Mouse (Mus musculus) heart, adult 8-10 months (tissue): ENCODE results near the gene Sdc3. TPM values are rescaled to one million over a fixed set of nuclear protein-coding genes. Genes with fewer than 3 reads are reported as not detected.

Source experiments
- DNase-seq: peaks from one replicate; pipeline ENCODE4 v3.0.0; 2022; ENCODE audit warnings: low spot score
- total RNA-seq, 4 experiments: library from RNA; stranded (reverse); gene quantifications; 2 replicates each; pipeline ENCODE4 v1.2.4; 2022

The Sdc3 gene
- total RNA-seq, 4 experiments from 2014 or later, result 24.2 to 48.6 (median 39.2) TPM

DNA sequence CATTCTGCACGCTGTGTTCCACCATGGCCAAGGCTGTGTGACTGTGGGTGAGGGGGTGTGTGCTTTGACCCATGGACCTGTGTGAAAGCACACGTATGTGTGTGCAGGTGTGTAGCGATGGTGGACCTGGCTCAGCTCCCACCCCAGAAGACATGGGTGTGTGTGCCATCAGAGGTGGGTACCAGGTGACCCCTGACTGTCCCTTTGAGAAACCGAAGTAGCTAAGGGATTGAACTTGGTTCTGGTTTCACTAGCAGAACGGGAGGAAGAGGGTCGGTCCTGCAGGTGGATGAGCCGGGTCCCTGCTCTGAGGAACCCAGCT is 804 bp downstream of the Sdc3 start:
- DNase-seq, result no peak

DNA sequence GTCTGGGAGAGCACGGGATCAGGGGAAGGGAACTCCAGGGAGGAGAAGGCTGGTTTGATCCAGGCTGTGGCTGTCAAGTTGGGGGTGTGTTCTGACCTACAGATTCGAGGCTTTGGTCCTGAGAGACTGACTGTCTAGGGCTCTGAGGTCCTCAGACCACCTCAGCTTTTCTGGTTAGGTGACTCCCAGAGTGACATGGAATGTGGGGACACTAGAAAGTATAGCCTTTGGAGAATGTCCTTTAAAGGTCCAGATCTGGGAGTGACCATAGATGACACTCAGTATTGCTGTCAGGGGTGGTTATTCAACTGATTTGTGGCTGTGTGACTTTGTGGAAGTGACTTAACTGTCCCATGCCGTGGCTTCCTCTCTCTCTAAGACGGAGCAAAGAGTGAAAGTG is 2.4 kb downstream of the Sdc3 start:
- DNase-seq, result no peak

DNA sequence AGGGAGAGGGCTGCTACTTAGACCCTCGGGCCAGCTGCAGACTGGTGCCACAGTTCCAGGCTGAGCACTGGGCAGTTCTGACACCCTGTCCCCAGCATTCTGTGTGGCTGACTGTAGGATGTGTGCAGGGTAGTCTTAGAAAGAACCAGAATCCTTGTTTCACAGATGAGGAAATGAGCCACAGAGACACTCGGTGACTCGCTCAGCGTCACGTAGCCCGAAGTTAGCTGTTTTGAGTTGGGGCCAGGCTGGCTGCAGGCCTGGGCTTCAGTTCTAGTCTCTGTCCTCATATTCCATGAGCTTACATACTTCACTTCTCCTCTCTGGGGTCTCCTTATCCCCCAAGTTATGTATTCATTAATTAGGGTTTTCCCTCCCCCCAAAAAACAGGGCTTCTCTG is 3.6 kb downstream of the Sdc3 start:
- no peak for DNase-seq

DNA sequence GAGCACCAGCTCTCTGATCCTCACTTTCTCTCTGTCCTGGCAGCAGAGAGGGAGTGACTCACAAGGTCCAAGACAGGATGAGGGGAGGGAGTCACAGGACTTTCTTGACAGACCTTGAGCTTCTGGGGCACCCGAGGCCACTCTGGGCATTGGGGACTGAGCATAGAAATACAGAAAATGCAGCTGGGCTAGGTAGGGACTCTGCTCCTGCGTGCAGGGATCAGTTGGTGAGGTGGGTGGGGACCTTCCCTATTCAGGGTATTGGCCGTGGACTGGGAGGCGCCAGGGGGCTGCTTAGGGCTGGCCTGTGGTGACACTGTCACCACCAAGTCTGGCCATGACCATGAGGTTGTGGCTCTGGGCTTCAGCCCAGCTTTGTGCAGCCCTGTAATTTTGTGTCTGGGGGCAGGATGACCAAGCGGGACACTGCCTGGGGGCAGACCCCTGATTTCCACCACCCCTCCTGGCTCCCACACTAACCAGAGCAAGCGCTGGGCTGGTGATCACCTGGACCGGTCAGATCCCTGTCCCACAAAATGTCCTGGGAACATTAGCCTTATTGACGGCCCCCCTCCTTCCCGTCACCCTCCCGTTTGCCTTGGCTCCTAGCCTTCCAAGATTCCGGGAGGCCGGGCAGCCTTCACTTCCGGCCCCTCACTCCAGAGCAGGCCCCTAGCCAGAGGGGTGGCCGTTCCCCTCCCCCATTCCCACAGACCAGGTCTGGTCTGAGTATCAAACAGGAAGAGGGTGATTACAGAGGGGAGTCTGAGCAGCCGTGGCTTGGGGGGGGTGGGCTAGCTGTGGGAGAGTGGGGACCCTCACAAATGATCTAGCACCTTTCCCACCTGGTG is 5.1 kb downstream of the Sdc3 start:
- DNase-seq, result peak; percentile 69

DNA sequence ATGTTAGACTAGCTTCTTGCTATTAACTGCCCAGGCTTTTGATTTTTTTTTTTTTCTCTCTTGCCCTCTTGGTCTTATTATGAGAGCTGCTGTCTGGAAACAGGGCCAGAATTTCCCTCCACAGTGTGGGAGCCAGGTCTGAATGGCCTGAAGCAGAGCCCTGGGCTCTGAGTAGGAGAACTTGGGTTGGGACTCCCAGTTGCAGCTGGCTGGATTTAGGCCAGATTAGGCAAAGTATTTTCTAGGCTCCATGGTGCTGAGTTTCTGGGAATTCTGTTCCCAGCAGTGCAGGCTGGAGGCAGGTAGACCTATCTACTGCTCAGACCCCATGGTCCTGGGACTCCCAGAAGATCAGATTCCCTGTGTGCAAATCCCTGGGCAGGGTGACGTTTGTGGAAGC is 6.1 kb downstream of the Sdc3 start:
- no peak for DNase-seq

DNA sequence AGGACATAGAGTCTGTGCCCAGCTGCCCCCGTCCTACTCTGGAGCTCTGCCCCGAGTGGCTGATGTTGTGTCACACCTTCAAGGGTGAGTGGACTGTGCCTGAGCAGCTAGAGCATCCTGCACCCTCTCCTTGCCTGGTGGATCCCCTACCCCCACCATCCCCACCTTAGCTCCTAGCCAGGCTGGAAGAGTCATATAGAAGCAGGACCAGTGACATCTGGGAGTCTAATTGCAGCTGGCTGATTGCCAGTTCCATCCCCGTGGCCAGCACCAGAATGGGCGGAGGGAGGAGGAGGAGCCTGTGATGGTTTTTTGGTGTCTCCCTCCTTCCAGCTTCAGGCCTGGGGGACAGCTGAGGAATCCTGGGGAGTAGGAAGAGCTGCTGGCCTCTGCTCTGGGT is 6.8 kb downstream of the Sdc3 start:
- no peak for DNase-seq

DNA sequence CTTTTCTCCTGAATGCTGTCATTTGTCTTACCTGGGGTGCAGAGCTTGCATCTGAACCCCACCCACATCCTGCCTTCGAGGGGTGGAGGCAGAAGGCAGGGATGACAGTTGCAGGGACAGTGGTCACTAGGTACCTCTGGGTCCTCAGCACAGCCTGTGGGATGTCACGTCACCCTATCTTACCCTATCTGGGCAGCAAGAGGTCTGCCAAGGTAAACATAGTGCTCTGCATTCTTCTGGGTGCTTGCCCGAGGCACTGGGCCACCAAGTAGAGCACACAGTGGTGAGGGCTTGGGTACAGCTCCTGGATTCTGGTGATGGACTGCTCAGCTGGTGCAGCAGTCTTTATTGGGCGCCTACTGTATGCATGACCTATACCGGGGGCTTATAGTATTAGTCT is 7.2 kb downstream of the Sdc3 start:
- no peak for DNase-seq

DNA sequence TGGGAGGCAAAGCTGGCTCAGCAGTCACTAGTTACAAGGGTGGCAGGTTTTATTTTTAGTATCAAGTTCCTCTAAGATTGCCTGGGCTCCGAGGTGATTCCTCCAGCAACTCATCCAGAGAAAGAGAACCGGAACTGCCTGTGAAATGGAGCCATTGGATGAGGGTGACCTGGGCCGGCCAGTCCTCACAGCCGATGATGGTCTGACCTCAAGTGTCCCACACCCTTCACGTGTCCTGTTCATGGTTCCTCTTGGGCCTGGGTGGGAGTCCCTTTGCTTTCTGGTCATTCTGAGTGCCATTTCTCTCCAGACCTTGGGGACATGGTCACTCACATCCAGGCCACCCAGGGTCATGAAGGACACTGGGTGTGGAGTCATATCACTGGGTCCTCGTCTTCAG is 7.8 kb downstream of the Sdc3 start:
- no peak for DNase-seq

- no peak for DNase-seq
These were observed 8.9 kb downstream of the Sdc3 start for GRCm38 (mm10) chr4:130801198-130801597.

DNA sequence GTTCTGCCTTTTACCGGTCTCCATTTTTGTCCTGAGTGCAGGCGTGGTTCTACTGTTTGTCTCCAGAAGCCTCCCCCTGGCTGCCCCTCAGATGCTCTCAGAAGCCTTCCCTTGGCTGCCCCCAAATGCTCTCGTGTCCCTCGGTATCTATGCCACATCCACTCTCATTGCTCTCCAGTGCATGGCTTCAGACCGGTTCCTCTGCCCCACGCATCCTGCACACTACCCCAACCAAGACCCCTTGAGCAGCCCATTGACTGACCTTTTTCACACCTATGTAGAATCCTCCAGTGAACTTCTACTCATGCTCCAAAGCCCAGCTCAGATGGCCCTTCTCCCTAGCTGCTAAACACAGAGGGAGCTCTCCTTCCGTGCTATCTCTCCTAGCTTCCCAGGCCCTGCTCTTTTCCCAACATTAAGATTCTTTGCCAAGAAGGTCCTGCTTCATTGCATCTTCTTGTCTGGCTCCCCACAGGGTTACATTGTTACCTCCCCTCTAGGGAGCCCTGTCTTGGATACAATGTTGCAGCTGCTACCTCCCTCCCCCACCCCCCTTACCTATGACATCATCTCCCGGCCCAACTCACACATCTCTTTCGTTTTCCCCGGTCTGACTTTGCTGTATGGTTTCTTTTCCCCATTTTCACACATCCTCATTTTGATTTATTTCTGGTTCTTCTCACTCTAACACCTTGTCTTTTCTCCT is 9.4 kb downstream of the Sdc3 start:
- DNase-seq, result peak; percentile 58

DNA sequence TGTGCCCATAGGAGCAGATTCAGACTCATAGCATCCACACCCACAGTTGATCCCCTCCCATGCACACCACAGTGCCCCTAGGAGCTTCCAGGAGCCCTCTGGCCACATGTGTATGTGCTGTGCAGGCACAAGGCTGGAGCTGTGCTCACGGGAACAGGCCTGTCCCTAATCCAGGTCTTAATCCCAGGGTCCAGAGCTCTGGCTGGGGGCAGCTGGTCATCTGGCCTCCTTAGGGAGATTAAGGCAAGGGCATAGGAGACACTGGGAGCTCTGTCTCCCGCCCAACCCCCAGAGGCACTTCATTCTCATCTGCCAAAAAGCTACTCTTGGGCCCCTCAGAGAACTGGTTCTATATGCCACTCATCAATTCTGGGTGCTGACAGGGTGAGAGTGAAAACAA is 11.3 kb downstream of the Sdc3 start:
- DNase-seq, result no peak

DNA sequence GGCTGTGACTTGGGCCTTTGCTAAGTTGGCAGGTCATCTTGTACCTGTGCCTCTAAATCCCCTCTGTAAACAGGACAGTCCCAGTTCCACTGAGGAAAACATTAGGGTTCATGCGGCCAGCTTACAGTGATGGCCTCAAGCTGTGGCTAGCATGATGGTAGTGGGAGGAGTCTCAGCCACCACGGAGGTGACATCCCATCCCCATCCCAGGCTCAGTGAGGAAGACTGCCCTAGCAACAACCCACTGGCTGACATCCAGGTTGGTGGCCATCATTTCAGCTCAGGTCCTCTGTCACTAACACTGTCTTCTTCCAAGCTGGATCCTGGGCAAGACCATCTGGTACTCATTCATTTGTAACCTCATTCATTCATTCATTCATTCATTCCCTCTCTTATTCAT is 12.0 kb downstream of the Sdc3 start:
- no peak for DNase-seq

DNA sequence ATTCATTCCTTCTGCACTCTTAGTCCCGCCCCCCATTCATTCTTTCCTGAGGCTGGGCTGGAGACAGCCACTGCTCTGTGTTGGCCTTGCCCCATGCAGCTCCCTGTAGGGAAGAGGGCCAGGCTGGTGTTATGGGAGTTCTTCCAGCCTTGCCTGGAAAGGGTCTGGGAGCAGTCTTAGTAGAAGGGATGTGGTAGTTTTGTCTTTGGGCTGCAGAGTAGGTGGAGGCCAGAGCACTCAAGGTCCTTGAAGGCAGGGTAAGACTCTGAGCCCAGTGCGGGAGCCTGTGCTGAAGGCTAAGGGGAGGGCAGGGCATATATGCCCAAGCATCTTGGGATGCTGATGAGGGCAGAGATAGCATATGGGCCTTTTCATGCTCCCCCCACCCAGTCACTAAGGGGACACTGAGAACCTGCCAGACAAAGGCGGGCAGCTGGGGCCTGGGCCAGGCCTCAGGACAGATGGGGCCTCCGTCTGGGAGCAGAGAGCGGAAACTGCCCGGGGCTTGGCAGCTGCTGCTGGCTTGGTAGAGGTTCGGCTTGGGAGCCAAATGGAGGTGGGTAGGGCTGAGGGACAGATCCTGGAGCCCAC is 12.5 kb downstream of the Sdc3 start:
- no peak for DNase-seq

GRCm38 (mm10) chr4:130805746-130806145 is 13.4 kb downstream of the Sdc3 start:
- DNase-seq, result no peak

DNA sequence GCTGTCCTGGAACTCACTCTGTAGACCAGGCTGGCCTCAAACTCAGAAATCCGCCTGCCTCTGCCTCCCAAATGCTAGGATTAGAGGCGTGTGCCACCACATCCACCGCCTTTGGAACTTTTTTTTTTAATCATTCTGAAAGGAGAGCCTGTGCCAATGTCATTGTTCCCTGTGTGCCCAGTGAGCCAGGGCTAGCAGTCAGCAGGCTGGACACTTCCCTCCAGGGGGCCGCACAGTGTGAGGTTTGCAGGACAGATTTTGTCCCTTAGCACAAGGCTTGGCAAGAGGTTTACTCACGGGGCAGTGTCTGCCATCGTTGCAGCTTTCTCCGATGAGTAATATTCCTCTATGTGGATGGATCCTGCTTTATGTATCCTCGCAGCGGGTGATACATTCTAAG is 14.4 kb downstream of the Sdc3 start:
- no peak for DNase-seq

DNA sequence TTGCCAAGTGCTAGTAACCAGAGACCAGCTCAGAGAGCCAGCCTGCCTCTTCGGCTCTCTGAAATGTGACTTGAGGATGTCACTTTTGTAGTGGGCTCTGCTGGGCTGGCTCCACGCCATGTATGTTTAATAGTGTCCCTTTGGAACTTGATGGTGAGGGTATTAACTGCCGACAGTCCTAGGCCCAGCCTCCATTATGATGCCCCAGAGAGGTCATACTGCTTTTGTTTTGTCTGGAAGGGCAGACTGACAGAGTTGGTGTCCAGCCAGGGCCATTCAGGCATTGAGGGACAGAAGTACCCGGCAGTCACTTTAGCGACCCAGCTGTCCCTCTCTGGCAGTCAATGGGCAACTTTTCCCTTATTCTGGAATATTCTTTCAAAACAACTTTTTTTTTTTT is 17.4 kb downstream of the Sdc3 start:
- no peak for DNase-seq

- no peak for DNase-seq
These were observed 18.5 kb downstream of the Sdc3 start for GRCm38 (mm10) chr4:130810845-130811244.

DNA sequence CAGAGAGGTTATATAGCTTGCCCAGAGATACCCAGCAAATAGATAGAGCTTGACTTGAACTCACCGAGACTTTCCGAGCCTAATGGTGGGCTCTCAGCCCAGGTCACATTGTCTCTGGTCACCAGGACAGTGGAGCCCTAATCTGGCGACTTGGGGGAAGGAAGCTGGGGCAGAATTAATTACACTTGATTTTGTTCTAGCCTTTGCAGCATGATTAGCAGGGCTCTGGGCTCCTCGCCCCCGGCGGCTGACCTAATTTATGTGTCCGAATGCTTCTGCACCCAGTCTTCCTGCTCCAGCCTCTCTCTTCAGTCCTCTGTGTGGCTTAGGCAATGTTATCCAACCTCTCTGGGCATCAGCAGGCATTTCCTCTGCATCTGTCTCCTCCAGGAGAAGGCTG is 19.0 kb downstream of the Sdc3 start:
- DNase-seq, result no peak

DNA sequence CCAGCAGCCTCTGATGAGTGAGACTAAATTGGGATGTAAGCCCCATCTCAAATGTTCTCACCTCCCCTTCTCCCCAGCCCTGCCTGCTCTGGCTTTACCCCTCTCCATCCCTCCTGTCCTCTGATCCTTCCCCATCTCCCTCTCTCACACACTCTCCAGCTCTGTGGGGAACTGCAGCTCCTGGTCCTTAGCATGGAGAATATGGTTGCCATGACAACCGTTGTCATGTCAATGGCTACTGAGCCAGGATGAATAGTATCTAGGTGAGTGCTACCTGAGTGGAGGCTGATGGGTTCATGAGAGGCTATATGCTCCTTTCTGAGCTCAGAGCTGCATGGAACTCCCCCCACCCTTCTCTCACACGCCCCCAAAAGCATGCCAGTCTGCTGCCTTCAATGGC is 21.6 kb downstream of the Sdc3 start:
- DNase-seq, result no peak

DNA sequence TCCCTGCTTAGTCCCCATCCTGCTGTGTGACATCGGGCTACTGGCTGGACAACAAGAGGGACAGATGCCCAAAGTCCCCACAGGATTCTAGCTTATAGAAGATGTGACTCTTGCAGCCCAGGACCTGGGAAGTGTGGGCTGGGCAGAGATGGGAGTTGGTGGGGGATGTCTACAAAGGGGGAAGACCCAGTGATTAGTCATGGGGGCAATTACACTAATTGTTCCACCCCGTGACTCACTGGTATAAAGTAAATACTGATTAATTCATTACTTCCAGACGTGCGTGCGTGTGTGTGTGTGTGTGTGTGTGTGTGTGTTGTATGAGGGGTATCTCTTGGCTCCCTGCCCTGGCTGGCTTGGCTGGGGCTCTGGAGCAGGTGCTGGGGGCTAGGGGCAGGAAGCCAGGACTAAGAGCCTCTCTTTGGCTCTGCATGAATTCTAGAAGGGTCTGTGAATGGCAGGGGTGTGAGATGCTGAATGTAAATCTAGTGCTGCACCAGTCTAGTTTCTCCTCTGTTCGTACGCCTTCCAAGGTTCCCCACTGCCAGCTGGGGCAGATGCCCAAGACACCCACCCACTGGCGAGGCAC is 22.5 kb downstream of the Sdc3 start:
- DNase-seq, result no peak

GRCm38 (mm10) chr4:130815860-130816259 is 23.5 kb downstream of the Sdc3 start:
- DNase-seq, result no peak

DNA sequence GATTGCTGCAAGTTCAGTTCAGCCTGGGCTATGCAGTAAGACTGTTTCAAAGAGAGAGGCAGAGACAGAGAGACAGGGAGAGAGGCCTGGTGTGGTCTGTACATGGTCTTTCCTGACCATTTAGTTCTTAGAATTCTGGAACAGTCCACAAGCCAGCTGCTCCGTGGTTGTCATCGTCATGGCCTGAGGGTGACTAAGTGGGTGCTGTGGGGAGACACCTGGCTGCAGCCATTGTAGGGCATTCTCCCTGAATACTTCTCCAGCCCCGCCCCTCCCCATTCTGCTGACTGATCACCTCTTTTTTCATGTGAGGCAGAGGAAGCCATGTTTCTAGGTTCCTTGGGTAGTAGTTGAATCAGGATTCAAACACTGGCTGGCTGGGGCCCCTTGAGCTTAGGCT is 27.5 kb downstream of the Sdc3 start:
- DNase-seq, result no peak
